Mouse (Mus musculus) G1E-ER4 (cell line): ENCODE results near the gene Atp11b. TPM values are rescaled to one million over a fixed set of nuclear protein-coding genes. Genes with fewer than 3 reads are reported as not detected.

ENCODE experiments used
- GATA1 ChIP-seq: IDR thresholded peaks from one replicate; pipeline ENCODE4 v1.8.0; 2012; ENCODE audit warnings: low read length, inconsistent platforms
- polyA plus RNA-seq: library from polyadenylated mRNA; stranded (reverse); fragments of >175 nt; gene quantifications from 2 replicates; pipeline ENCODE4 v1.2.3, GENCODE M21; 2012

Atp11b gene
- 23.1 and 34.9 TPM in 2 replicates for polyA plus RNA-seq

GRCm38 (mm10) chr3:35753825-35754767, at the start of gene Atp11b:
TSS of gene Atp11b (plus strand) at chr3:35754106.
- TF ChIP-seq GATA1: no peak

DNA sequence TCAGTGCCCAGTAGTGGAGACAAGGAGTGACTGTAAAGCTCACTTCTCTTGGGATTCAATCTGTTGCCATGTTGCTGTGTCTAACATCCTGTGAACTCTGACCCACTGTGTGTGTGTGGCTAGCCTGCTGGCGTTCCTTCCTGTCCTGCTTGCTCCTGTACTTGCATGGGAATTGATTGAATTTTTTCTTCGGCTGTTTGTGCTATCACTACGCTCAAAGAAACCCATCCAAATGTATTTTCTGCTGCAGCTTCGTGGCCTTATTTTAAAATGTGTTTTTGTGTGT, 49.6 kb upstream of the Atp11b start:
- TF ChIP-seq GATA1: no peak

DNA sequence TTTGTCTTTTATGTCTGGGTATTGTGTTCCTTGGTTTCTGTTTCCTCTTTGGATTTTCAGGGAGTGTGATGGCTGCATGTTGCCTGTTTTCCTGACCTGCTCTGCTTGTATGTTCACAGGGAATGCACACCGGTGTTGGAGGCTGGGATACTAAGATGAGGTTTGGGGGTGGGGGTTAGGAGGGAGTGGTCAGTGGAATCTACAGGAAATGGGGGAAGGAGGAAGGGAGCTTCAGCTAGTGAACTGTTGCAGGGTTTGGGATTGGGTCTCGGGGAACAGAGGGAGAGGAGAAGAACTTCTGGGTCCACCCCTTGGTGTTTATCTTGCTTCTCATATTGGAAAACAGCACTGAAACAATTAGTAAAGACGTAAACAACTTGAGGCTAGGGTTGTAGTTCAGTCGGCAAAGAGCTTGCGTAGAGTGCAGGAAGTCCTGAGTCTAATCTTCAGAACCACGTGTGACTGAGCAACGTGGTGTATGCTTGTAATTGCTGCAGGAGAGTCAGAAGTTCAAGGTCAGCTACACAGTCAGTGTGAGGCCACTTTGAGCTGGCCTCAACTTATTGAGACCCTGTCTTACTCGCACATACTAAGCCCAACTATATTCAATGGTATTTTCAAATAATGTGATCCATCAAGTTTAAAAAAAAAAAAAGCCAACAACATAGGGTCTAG, 34.2 kb upstream of the Atp11b start:
- no peak for TF ChIP-seq GATA1

DNA sequence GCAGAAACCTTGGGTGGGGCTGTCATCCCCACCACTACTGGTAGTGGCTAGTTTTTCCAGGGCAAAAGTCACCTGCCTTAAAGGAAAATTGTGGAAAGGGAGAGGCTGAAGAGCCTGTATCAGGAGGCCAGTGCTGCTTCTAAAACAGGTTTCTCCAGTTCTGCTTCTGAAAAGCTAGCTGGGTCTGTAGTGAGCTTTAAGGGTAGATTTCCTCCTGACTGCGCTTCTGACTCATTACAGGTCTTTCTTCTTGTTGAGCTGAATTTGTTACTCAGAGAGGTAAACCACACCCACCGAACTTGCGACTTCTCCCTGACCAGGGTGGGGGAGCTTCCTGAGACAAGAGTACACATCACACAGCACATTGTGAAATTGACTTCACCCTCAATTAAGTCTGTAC, 33.1 kb upstream of the Atp11b start:
- TF ChIP-seq GATA1: no peak

GRCm38 (mm10) chr3:35721818-35722446, 32.0 kb upstream of the Atp11b start:
- TF ChIP-seq GATA1: no peak

- TF ChIP-seq GATA1: no peak
These were observed 31.1 kb upstream of the Atp11b start for GRCm38 (mm10) chr3:35722811-35723210.

GRCm38 (mm10) chr3:35723586-35724322, 30.2 kb upstream of the Atp11b start:
- no peak for TF ChIP-seq GATA1

GRCm38 (mm10) chr3:35725096-35725495, 28.8 kb upstream of the Atp11b start:
- no peak for TF ChIP-seq GATA1

DNA sequence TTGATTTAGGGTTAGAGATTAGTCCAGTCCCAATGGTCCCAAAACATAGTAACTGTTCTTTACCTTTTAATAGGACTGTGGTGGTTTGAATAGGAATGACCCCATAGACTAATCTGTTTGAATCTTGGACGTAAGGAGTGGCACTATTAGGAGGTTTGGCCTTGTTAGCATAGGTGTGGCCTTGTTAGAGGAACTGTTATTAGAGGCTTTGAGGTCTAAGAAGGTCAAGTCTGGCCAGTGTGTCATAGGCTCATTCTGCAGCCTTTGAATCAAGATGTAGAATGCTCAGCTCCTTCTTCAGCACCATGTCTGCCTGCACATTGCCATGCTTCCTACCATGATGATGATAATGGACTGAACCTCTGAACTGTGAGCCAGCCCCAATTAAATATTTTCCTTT, 27.0 kb upstream of the Atp11b start:
- TF ChIP-seq GATA1: no peak

DNA sequence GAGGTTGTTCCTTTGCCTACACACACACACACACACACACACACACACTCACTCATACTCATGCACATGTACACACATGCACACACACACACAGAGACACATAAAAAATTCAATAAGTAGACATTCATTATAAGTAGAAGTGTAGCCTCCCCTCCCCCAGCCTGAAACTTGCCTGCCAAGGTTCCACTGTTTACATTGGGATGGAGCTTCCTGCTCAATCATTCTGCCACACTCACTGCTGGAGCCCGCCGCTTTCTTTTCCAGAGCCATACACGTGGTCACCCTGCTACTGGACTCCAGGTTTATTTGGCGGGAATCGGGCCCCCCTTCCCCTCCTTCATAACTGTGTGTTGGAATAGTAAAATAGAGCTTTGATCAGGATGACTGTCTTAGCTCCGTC, 24.4 kb upstream of the Atp11b start:
- no peak for TF ChIP-seq GATA1

DNA sequence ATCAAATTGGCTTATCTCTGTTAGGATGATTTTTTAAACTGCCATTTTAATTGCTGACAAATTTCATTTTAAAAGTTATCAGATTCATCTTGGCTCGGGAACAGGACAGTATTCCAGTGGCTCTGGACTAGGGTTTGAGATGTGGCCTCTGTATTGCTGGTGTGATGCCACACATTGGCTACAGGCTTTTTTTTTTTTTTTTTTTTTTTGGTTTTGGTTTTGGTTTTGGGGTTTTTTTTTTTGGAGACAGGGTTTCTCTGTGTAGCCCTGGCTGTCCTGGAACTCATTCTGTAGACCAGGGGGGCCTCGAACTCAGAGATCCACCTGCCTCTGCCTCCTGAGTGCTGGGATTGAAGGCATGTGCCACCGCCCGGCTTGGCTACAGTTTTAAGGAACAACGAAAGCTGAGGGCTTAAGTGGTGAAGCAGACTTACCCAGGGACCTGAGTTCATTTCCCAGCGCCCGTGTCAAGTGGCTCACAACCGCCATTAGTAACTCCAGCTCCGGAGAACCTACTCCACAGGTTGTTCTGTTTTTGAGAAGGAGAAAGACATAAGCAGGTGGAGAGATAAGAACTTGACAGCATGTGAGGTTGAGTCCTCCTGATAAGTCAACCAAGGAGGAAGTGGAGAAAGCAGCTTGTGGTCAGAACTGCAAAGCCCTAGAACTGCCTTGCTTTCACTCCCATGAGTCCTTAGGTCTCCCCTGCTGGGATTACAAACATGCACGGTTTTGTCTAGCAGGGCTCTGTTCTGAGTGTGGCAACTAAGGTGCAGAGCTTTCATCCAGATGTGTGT, 21.7 kb upstream of the Atp11b start:
- peak; percentile 89 for TF ChIP-seq GATA1

DNA sequence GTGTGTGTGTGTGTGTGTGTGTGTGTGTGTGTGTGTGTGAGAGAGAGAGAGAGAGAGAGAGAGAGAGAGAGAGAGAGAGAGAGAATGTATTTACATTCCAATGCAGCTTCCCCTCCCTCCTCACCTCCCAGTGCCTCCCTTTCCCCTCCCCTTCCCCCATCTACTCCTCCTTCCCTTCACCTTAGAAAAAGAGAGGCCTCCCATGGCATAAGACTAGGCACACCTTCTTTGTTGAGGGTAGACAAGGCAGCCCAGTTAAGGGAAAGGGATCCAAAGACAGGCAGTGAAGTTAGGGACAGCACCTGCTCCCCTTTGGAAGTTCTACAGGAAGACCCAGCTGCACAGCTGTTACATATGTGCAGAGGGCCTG, 21.1 kb upstream of the Atp11b start:
- no peak for TF ChIP-seq GATA1

GRCm38 (mm10) chr3:35734509-35734908, 19.4 kb upstream of the Atp11b start:
- no peak for TF ChIP-seq GATA1

GRCm38 (mm10) chr3:35738071-35738470, 15.8 kb upstream of the Atp11b start:
- no peak for TF ChIP-seq GATA1

DNA sequence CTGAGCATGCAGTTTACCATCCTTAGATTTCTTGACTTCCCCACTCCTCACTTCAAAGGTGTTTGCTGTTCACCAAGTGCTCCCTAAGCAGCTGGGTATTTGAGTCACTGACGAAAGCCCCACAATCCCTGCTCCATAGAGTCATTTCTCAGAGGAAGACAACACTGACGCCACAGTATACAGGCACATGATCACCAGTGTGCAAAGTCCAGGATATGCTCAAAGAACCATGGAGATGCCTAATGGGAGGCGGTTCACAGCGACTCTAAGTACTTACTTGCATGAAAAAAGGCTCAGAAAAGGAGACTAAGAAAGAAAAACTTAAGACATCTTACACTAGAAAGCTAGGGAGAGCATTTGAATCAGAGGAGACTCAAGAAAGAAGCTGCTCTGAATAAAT, 8.9 kb upstream of the Atp11b start:
- TF ChIP-seq GATA1: no peak
